Mouse (Mus musculus): ENCODE measurements around the gene Taco1.
"Not testable (repeated sequence)": the region's sequence is repeated elsewhere in the genome, so short reads cannot be mapped to it uniquely, and the experiment has no call there.

GRCm38 (mm10) chr11:106066616-106067015 lies 755 bp downstream of the Taco1 start:
- TF ChIP-seq CTCF, EP300 (IDR thresholded peaks at IDR 0.05; ENCODE audit: low read depth): not testable (repeated sequence)

All from liver, embryonic 14.5 days (tissue).